Mouse (Mus musculus) frontal cortex, adult 2 months (tissue): ENCODE data around the gene Olfr1414. TPM values are rescaled to one million over a fixed set of nuclear protein-coding genes. Genes with fewer than 3 reads are reported as not detected.
"Not testable (repeated sequence)": the region's sequence is repeated elsewhere in the genome, so short reads cannot be mapped to it uniquely, and the experiment has no call there.

Experiments used
- DNase-seq, 2 experiments: peaks; one replicate each; pipeline ENCODE4 v3.0.0; 2022; ENCODE audit warnings: low spot score in 1 of 2; ENCODE audit errors: extremely low spot score in 1 of 2
- polyA plus RNA-seq: library from polyadenylated mRNA; depleted of rRNA; stranded (reverse); fragments of >200 nt; gene quantifications from 2 replicates; pipeline ENCODE4 v1.2.3, GENCODE M21; 2012; rRNA removed

The Olfr1414 gene
- not detected in 2 replicates for polyA plus RNA-seq

- no peak for DNase-seq
These were observed at the start of gene Olfr1414 for GRCm38 (mm10) chr1:92518561-92518960. TSS of gene Olfr1414 (minus strand) at chr1:92518661.

- DNase-seq = no peak
These were observed 27.5 kb upstream of the Olfr1414 start for GRCm38 (mm10) chr1:92545929-92546328.

- peak in 1 of 2 experiments; percentile 23 for DNase-seq
These were observed 20.6 kb upstream of the Olfr1414 start for GRCm38 (mm10) chr1:92539071-92539470.

- DNase-seq = no peak
These were observed 18.5 kb upstream of the Olfr1414 start for GRCm38 (mm10) chr1:92536972-92537371.

- DNase-seq = no peak
These were observed 5.3 kb upstream of the Olfr1414 start for GRCm38 (mm10) chr1:92523764-92524163.

GRCm38 (mm10) chr1:92521376-92521775 is 2.9 kb upstream of the Olfr1414 start:
- peak in 1 of 2 experiments; percentile 71 for DNase-seq

GRCm38 (mm10) chr1:92519046-92519445 is 585 bp upstream of the Olfr1414 start:
- peak; percentile 65 to 78 for DNase-seq

- no peak for DNase-seq
These were observed 3.1 kb downstream of the Olfr1414 start for GRCm38 (mm10) chr1:92515390-92515789.

- DNase-seq = not testable (repeated sequence)
These were observed 6.8 kb downstream of the Olfr1414 start for GRCm38 (mm10) chr1:92511646-92512045.

- no peak for DNase-seq
These were observed 22.5 kb downstream of the Olfr1414 start, which contains the start of gene Olfr1415 for GRCm38 (mm10) chr1:92496001-92496400. TSS of gene Olfr1415 (minus strand) at chr1:92496101.

GRCm38 (mm10) chr1:92485013-92485412 is 33.4 kb downstream of the Olfr1414 start, which contains the start of gene Olfr1416:
TSS of gene Olfr1416 (minus strand) at chr1:92485113.
- no peak for DNase-seq

GRCm38 (mm10) chr1:92474066-92474578 is 44.3 kb downstream of the Olfr1414 start:
- no peak for DNase-seq

- DNase-seq = peak; percentile 72 to 96
These were observed 45.1 kb downstream of the Olfr1414 start, which contains the start of gene Ndufa10 for GRCm38 (mm10) chr1:92473165-92474041. TSS of gene Ndufa10 (minus strand) at chr1:92473860.

- DNase-seq = no peak
These were observed 49.6 kb downstream of the Olfr1414 start for GRCm38 (mm10) chr1:92468891-92469290.

GRCm38 (mm10) chr1:92458416-92458815 is 60.0 kb downstream of the Olfr1414 start:
- DNase-seq = no peak

GRCm38 (mm10) chr1:92457758-92458157 is 60.7 kb downstream of the Olfr1414 start:
- DNase-seq = no peak

Other genes with a start within 250 kb of the Olfr1414 start
- 167 and 182 TPM in 2 replicates for gene Ndufa10, start 44.8 kb downstream of the Olfr1414 start, polyA plus RNA-seq
- not detected in 2 replicates for gene Olfr1416, start 33.5 kb downstream of the Olfr1414 start, polyA plus RNA-seq
- gene Olfr1415, start 22.6 kb downstream of the Olfr1414 start, polyA plus RNA-seq = not detected in 2 replicates
- not detected in 2 replicates for gene Olfr1413, start 52.7 kb upstream of the Olfr1414 start, polyA plus RNA-seq
- not detected in 2 replicates for gene Olfr1412, start 67.1 kb upstream of the Olfr1414 start, polyA plus RNA-seq
- not detected in 2 replicates for gene Olfr1411, start 75.8 kb upstream of the Olfr1414 start, polyA plus RNA-seq
- not detected in 2 replicates for gene Olfr1410, start 87.1 kb upstream of the Olfr1414 start, polyA plus RNA-seq
- 0.06 and 0.10 TPM in 2 replicates for gene Olfr12, start 99.1 kb upstream of the Olfr1414 start, polyA plus RNA-seq
- gene Cops9, start 123.3 kb upstream of the Olfr1414 start, polyA plus RNA-seq = 329 and 454 TPM in 2 replicates
- gene Otos, start 130.2 kb upstream of the Olfr1414 start, polyA plus RNA-seq = 0.23 and 0.28 TPM in 2 replicates